ENCODE assay signal across 7 mouse cellular contexts in the genomic region with DNA sequence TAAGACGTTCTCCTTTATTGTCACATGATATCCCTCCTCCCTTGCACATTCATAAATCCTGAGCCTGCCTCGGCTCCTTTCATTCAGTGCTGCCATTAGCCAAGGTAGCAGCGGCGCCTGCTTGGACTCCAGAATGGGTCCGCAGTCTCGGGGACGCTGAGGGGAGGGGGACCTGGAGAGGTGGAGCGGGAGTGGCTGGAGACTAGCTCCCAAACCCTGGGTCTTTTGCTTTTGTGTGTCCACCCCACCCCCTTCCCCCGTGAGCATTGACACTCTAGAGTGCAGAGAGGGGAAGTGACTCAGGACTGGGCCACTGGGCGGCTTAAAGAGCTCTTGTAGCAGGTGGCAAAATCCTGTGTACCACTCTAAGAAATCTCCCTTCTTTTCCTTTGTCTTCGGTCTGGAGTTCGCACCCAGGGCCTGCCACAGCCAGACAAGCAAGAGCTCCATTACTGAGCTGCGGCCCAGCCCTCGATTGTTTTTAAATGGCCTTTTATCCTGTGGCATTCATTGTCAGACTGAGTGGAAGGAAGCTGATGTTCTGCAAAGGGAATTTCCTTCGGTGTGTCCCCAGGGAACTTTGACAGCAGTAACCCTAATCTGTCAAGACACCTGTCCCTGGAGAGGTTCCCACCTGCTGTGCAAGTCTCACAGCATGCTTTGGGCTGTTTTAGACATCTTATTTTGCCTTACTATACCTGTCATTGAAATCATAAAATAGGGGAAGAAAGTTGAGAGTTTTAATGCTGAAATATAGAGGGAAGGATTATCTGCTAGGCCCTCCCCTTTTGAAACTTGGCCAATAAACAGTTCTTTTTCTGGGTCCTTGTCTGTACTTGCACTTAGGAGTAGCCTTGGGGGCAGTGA. TPM values are rescaled to one million over a fixed set of nuclear protein-coding genes. Genes with fewer than 3 reads are reported as not detected.
DNase-seq lines count a peak whose midpoint lies in the region; ATAC-seq and TF ChIP-seq lines count a peak whose summit lies in the region.

No protein-coding gene starts in this region.

- TF ChIP-seq POLR2A in brain, embryonic 14.5 days (IDR thresholded peaks at IDR 0.05; ENCODE audit: borderline replicate concordance, extremely low read depth, insufficient read depth, insufficient read length, poor library complexity, severe bottlenecking): no peak

- peak overlapping the region; percentile 80 for H3K9ac ChIP-seq in heart, embryonic 15.5 days
- peak overlapping the region; percentile 80 for H3K9ac ChIP-seq in kidney, postnatal 0 days (ENCODE audit: low read depth, low read length)

- TF ChIP-seq CTCF in brain, embryonic 14.5 days (IDR thresholded peaks at IDR 0.05; ENCODE audit: borderline replicate concordance, extremely low read depth, insufficient read depth, insufficient read length): no peak
- no peak for TF ChIP-seq CTCF in kidney, postnatal 0 days (IDR thresholded peaks at IDR 0.05; ENCODE audit: low read depth)

- peaks cover 24% of the 10 kb centered on the region for H3K4me1 ChIP-seq in heart, embryonic 15.5 days (replicated peaks)
- peaks cover 14% of the 10 kb centered on the region; the same call in 1 of the 2 replicates for H3K4me1 ChIP-seq in kidney, postnatal 0 days (replicated peaks; ENCODE audit: insufficient read depth, low read length)

- 8% methylated on average over 15 of the region's 15 CpGs for WGBS in heart, embryonic 15.5 days
- WGBS in kidney, postnatal 0 days: 2% methylated on average over 14 of the region's 15 CpGs

- no peaks in the 10 kb centered on the region for H3K9me3 ChIP-seq in heart, embryonic 15.5 days (replicated peaks)
- no peaks in the 10 kb centered on the region for H3K9me3 ChIP-seq in kidney, postnatal 0 days (replicated peaks; ENCODE audit: low read length)

- ATAC-seq in erythroblast, adult 5-6 weeks (replicated peaks; ENCODE audit: low FRiP score, poor library complexity, severe bottlenecking): peak; percentile 33; the same call in 1 of the 2 replicates
- ATAC-seq in heart, embryonic 15.5 days (replicated peaks; ENCODE audit: insufficient number of reproducible peaks, insufficient read depth, low FRiP score, low read depth): 0 out of 2 replicates have a peak, but pooled peaks have one; percentile 1
- peak; percentile 11; the same call in 1 of the 2 replicates for ATAC-seq in kidney, postnatal 0 days (replicated peaks; ENCODE audit: low FRiP score, low read depth)

- H3K27ac ChIP-seq in heart, embryonic 15.5 days: peak overlapping the region; percentile 95
- peak overlapping the region; percentile 93 for H3K27ac ChIP-seq in kidney, postnatal 0 days

- peak overlapping the region; percentile 86 for H3K4me2 ChIP-seq in heart, embryonic 15.5 days
- peak overlapping the region; percentile 78 for H3K4me2 ChIP-seq in kidney, postnatal 0 days (ENCODE audit: low read length)

- H3K36me3 ChIP-seq in heart, embryonic 15.5 days: no peaks in the 10 kb centered on the region
- no peaks in the 10 kb centered on the region for H3K36me3 ChIP-seq in kidney, postnatal 0 days (ENCODE audit: insufficient read depth, low read length)

- peak overlapping the region; percentile 85 for H3K4me3 ChIP-seq in heart, embryonic 15.5 days
- peak overlapping the region; percentile 94 for H3K4me3 ChIP-seq in kidney, postnatal 0 days (replicated peaks; ENCODE audit: low read depth, low read length)

- H3K27me3 ChIP-seq in heart, embryonic 15.5 days: no peaks in the 10 kb centered on the region
- H3K27me3 ChIP-seq in kidney, postnatal 0 days (ENCODE audit: insufficient read depth, low read length): no peaks in the 10 kb centered on the region

- DNase-seq in Muller cell, postnatal 12 days (ENCODE audit: inconsistent ontology term): peak; percentile 83
- peak; percentile 89 for DNase-seq in brain, embryonic 14.5 days (ENCODE audit: low read depth)
- DNase-seq in kidney, postnatal 0 days (ENCODE audit: low spot score): peak; percentile 85
- peak; percentile 66 for DNase-seq in lung, postnatal 36 days
- DNase-seq in right cerebral cortex, adult 2 months (ENCODE audit: low spot score in 2 of 2): peak; percentile 47 to 67

RNA-seq across cellular contexts. Expression of gene Spred2, which starts 2.0 kb away (rescaled TPM):
- polyA plus RNA-seq in brain, embryonic 14.5 days (2012; rRNA removed): 15.7 and 22.4 TPM in 2 replicates
- total RNA-seq in erythroblast, adult 5-6 weeks (2015; ENCODE audit: low replicate concordance): 3.8 and 4.4 TPM in 2 replicates
- total RNA-seq in erythroblast, adult 5-6 weeks (2017; ENCODE audit: low replicate concordance): 2.1 and 2.4 TPM in 2 replicates
- 4.6 and 5.3 TPM in 2 replicates for polyA plus RNA-seq in heart, embryonic 15.5 days (2015; fragmentation: Nextera tagmentation; extraction: Ambion mirVana)
- 7.9 and 8.5 TPM in 2 replicates for polyA plus RNA-seq in kidney, postnatal 0 days (2015; fragmentation: Nextera tagmentation; extraction: Ambion mirVana)

Comparison
In these comparisons a context has a peak if more than half of its experiments do, and no peak if none do; other contexts are left out.
1. Peak in every context shown above with its lines: DNase-seq, ATAC-seq, H3K4me3 ChIP-seq and H3K27ac ChIP-seq.